Mouse (Mus musculus): ENCODE data around the gene Dmwd.

DNA sequence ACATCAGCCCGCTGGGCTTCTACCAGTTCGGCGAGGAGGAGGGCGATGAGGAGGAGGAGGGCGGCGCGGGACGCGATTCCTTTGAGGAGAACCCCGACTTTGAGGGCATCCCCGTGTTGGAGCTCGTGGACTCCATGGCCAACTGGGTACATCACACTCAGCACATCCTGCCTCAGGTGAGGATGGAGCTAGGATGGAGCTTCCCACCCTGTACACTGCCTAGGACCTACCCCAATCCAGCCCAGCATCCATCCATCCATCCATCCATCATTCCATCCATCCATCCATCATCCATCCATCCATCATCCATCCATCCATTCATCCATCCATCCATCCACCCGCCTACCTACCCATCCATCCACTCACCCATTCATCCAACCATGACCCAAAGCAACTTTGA is 10.1 kb upstream of the Dmwd start:
- TF ChIP-seq CTCF (IDR thresholded peaks at IDR 0.05; ENCODE audit: low read depth) (no peak), EP300 (IDR thresholded peaks at IDR 0.05; ENCODE audit: low read depth) (no peak)

Measured in liver, postnatal 0 days (tissue).